Mouse (Mus musculus) lung, postnatal 0 days (tissue): ENCODE results near the gene Gpr84. TPM values are rescaled to one million over a fixed set of nuclear protein-coding genes. Genes with fewer than 3 reads are reported as not detected.

Experiments
- ATAC-seq: fragments of 200-750 bp; cut with Nextera tagmentation; 2 replicates; pipeline ENCODE4 v1.8.0; 2017; ENCODE audit warnings: moderate library complexity
- DNase-seq: peaks from one replicate; pipeline ENCODE4 v3.0.0-alpha.2; 2016; ENCODE audit warnings: low spot score
- H3K27ac ChIP-seq: fragments of 300-500 bp; sonication (generic); 2 replicates; pipeline ENCODE4 v1.5.1; 2014; ENCODE audit warnings: antibody characterized with exemption, mild to moderate bottlenecking, low read length, mixed read lengths
- H3K27me3 ChIP-seq: fragments of 300-500 bp; sonication (generic); replicated peaks from 2 replicates; pipeline ENCODE4 v1.6.1; 2014; ENCODE audit warnings: low read length, mixed read lengths; ENCODE audit not compliant: insufficient read depth
- H3K36me3 ChIP-seq: fragments of 300-500 bp; sonication (generic); 2 replicates; pipeline ENCODE4 v1.6.1; 2014; ENCODE audit warnings: low read length, mixed read lengths; ENCODE audit not compliant: insufficient read depth
- H3K4me1 ChIP-seq: fragments of 300-500 bp; sonication (generic); 2 replicates; pipeline ENCODE4 v1.6.1; 2014; ENCODE audit warnings: antibody characterized with exemption, low read depth, low read length, mixed read lengths; ENCODE audit not compliant: insufficient read depth
- H3K4me2 ChIP-seq: fragments of 300-500 bp; sonication (generic); replicated peaks from 2 replicates; pipeline ENCODE4 v1.6.1; 2014; ENCODE audit warnings: low read depth, mild to moderate bottlenecking, low read length, moderate library complexity, mixed read lengths
- H3K4me3 ChIP-seq: fragments of 300-500 bp; sonication (generic); 2 replicates; pipeline ENCODE4 v1.5.1; 2014; ENCODE audit warnings: low read depth, low read length
- H3K9ac ChIP-seq: fragments of 300-500 bp; sonication (generic); replicated peaks from 2 replicates; pipeline ENCODE4 v1.6.1; 2014; ENCODE audit warnings: low read depth, mild to moderate bottlenecking
- H3K9me3 ChIP-seq: fragments of 300-500 bp; sonication (generic); 2 replicates; pipeline ENCODE4 v1.6.1; 2016; ENCODE audit warnings: low read length, mixed read lengths
- CTCF ChIP-seq: IDR thresholded peaks from 2 replicates; pipeline ENCODE4 v1.5.1; 2016; ENCODE audit warnings: antibody characterized with exemption, mild to moderate bottlenecking
- EP300 ChIP-seq: IDR thresholded peaks from 2 replicates; pipeline ENCODE4 v1.6.1; 2016; ENCODE audit warnings: antibody characterized with exemption, mild to moderate bottlenecking, control low read depth
- WGBS: fragments of 180-500 bp; shearing (Covaris S2); extraction: QIAGEN DNeasy Blood & Tissue Kit; methylation state at CpG from one replicate; pipeline ENCODE4 v1.1.7; 2014; 5-methylcytosine and 5-hydroxymethylcytosine counted together
- polyA plus RNA-seq: library from polyadenylated mRNA; unstranded; fragments of >200 nt; fragmentation: Nextera tagmentation; extraction: Ambion mirVana; gene quantifications from 2 replicates; pipeline ENCODE4 v1.2.1, GENCODE M21; 2015

Gene Gpr84
- polyA plus RNA-seq, 1 experiment from 2014 or later: 0.67 TPM

GRCm38 (mm10) chr15:103343556-103343955, 33.1 kb upstream of the Gpr84 start:
- H3K4me3 ChIP-seq: no peak overlapping the region
- TF ChIP-seq EP300 (no peak), CTCF (peak; percentile 23; the same call in 1 of the 2 replicates)
- H3K36me3 ChIP-seq: peaks cover 10% of the 10 kb centered on the region; the same call in 1 of the 2 replicates
- DNase-seq: no peak
- ATAC-seq: no peak
- H3K27ac ChIP-seq: no peak overlapping the region
- H3K4me2 ChIP-seq: no peak overlapping the region
- H3K4me1 ChIP-seq: peaks cover 6% of the 10 kb centered on the region; the same call in 1 of the 2 replicates
- no peak overlapping the region for H3K9ac ChIP-seq
- H3K27me3 ChIP-seq: peaks cover 14% of the 10 kb centered on the region
- H3K9me3 ChIP-seq: no peaks in the 10 kb centered on the region

DNA sequence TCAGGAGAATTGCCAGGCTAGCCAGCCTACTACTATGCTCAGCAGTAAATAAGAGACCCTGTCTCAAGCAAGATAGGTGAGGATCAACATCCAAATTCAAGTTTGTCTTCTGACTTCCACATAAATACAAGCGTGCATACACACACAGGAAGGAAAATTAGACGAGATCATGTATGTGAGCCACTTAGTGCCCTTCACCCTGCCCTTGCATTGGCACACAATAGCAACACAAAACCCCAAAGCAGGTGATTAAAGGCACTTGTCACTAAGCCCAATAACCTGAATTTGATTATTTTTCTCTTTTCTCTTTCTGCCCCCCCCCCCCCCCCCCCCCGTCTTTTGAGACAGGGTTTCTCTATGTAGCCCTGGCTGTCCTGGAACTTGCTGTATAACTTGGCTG, 32.6 kb upstream of the Gpr84 start:
- Histone ChIP-seq H3K27ac (no peak overlapping the region), H3K9ac (no peak overlapping the region), H3K4me1 (peaks cover 6% of the 10 kb centered on the region; the same call in 1 of the 2 replicates), H3K4me2 (no peak overlapping the region), H3K27me3 (peaks cover 14% of the 10 kb centered on the region), H3K4me3 (no peak overlapping the region), H3K36me3 (peaks cover 10% of the 10 kb centered on the region; the same call in 1 of the 2 replicates), H3K9me3 (no peaks in the 10 kb centered on the region)
- ATAC-seq (no peak), DNase-seq (no peak)
- 63% methylated on average over 2 of the region's 3 CpGs for WGBS
- no peak for TF ChIP-seq CTCF
- TF ChIP-seq EP300: no peak

GRCm38 (mm10) chr15:103342415-103342814, 32.0 kb upstream of the Gpr84 start:
- Histone ChIP-seq H3K36me3 (peaks cover 10% of the 10 kb centered on the region; the same call in 1 of the 2 replicates), H3K4me2 (no peak overlapping the region), H3K4me3 (no peak overlapping the region), H3K9me3 (no peaks in the 10 kb centered on the region), H3K27me3 (peaks cover 16% of the 10 kb centered on the region), H3K9ac (no peak overlapping the region), H3K4me1 (peaks cover 6% of the 10 kb centered on the region; the same call in 1 of the 2 replicates), H3K27ac (no peak overlapping the region)
- WGBS: 21% methylated on average over 4 of the region's 4 CpGs
- 0 out of 2 replicates have a peak, but pooled peaks have one; percentile 27 for ATAC-seq
- TF ChIP-seq CTCF (peak; percentile 86), EP300 (no peak)
- DNase-seq: peak; percentile 84

GRCm38 (mm10) chr15:103341547-103341946, 31.1 kb upstream of the Gpr84 start:
- Histone ChIP-seq H3K9me3 (no peaks in the 10 kb centered on the region), H3K4me2 (no peak overlapping the region), H3K36me3 (peaks cover 10% of the 10 kb centered on the region; the same call in 1 of the 2 replicates), H3K4me1 (peaks cover 6% of the 10 kb centered on the region; the same call in 1 of the 2 replicates), H3K9ac (no peak overlapping the region), H3K27ac (no peak overlapping the region), H3K27me3 (peaks cover 16% of the 10 kb centered on the region), H3K4me3 (no peak overlapping the region)
- ATAC-seq: no peak
- no peak for DNase-seq
- TF ChIP-seq EP300 (no peak), CTCF (no peak)
- 43% methylated on average over 8 of the region's 8 CpGs for WGBS

GRCm38 (mm10) chr15:103340786-103341185, 30.4 kb upstream of the Gpr84 start:
- no peak overlapping the region for H3K4me2 ChIP-seq
- 28% methylated on average over 4 of the region's 4 CpGs for WGBS
- 0 out of 2 replicates have a peak, but pooled peaks have one; percentile 6 for TF ChIP-seq CTCF
- no peak for TF ChIP-seq EP300
- H3K9me3 ChIP-seq: no peaks in the 10 kb centered on the region
- DNase-seq (no peak), ATAC-seq (no peak)
- no peak overlapping the region for H3K27ac ChIP-seq
- no peak overlapping the region for H3K9ac ChIP-seq
- H3K27me3 ChIP-seq: peaks cover 16% of the 10 kb centered on the region
- H3K36me3 ChIP-seq: peaks cover 10% of the 10 kb centered on the region; the same call in 1 of the 2 replicates
- peaks cover 6% of the 10 kb centered on the region; the same call in 1 of the 2 replicates for H3K4me1 ChIP-seq
- no peak overlapping the region for H3K4me3 ChIP-seq

DNA sequence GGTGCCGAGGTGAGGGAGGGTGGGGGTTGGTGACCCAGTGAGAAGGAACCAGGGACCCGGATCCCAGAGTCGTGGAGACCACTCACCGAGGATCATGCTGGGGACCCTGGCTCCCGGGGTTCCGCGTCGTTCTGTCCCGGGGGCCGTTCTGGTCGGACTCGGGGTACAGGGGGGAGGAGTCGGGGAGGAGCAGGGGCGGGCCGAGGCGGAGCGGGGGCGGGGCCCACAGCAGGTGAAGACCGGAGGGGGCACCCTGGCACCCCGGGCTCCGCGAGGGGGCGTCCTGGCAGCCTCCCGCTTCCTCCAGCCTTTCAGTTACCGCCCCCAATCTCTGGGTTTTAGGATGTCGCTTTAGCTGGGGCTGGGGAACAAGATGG, 29.5 kb upstream of the Gpr84 start, which contains the start of gene Zfp385a:
TSS of gene Zfp385a (minus strand) at position 133 of the 377 bp plus-strand sequence.
- no peak for DNase-seq
- H3K9me3 ChIP-seq: no peaks in the 10 kb centered on the region
- peaks cover 9% of the 10 kb centered on the region; the same call in 1 of the 2 replicates for H3K36me3 ChIP-seq
- peak within 1 kb of the TSS; percentile 84 for H3K4me2 ChIP-seq
- under 1% methylated on average over 19 of the region's 26 CpGs for WGBS
- peaks cover 16% of the 10 kb centered on the region for H3K27me3 ChIP-seq
- no peak within 1 kb of the TSS for H3K9ac ChIP-seq
- peak within 1 kb of the TSS; percentile 49 for H3K4me3 ChIP-seq
- H3K4me1 ChIP-seq: peaks cover 6% of the 10 kb centered on the region; the same call in 1 of the 2 replicates
- H3K27ac ChIP-seq: no peak within 1 kb of the TSS
- TF ChIP-seq EP300 (no peak), CTCF (0 out of 2 replicates have a peak, but pooled peaks have one; percentile 6)
- peak; percentile 42 for ATAC-seq
